Mouse (Mus musculus): ENCODE data around the gene Padi6.

Padi6 gene

DNA sequence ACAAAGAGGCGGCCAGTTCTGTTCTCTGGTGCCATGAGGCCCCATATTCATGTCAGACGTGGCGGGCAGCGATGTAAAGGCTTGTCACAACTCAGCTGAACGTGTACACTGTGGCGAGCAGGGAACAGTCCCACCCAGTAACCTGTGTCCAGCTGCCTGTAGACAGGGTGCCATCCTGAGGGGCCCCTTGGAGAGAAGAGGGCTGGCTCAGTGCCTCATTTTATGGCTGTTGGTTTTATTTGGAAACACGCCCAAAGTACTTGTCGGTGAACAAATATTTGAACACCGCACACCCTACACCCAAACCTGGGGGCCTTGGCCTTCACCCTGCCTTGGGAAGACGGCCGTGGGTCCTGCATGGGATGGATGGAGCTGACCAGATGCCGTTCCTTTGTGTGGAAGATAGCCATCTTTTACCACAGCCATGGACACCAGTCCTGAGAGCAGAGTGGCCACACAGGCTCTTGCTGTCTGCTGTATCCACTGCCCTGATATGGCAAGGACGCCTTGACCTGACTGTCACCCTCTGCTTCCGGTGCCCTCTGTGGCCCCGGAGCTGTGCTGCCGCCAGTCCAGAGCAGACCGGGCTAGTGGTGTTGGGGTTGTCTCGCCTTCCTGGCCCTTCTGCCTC lies 34.0 kb downstream of the Padi6 start:
- no peak for DNase-seq (ENCODE audit: extremely low spot score)

GRCm38 (mm10) chr4:140707615-140708014 lies 34.8 kb downstream of the Padi6 start:
- DNase-seq (ENCODE audit: extremely low spot score), result no peak

DNA sequence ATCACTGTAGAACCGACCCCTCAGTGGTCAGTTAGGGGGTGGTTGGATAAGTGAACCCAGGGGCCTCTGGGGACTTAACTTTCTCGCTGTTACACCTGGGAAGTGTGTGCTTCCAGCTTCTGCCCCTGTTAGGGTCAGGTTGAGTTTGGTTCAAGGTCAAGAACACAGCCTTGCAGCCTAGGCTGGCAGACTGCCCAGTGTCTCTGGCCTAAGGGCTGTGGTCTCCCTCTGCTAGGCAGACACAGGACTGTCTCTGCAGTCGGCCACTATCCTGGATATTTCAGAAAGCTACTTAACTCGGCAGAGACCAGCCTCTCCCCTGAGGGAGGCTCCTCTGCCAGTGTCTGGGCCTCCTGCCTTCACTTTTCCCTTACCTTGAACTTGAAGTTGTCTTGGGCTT lies 38.3 kb downstream of the Padi6 start:
- no peak for DNase-seq (ENCODE audit: extremely low spot score)

- no peak for DNase-seq (ENCODE audit: extremely low spot score)
Observed at GRCm38 (mm10) chr4:140703636-140704035, 38.8 kb downstream of the Padi6 start.

DNA sequence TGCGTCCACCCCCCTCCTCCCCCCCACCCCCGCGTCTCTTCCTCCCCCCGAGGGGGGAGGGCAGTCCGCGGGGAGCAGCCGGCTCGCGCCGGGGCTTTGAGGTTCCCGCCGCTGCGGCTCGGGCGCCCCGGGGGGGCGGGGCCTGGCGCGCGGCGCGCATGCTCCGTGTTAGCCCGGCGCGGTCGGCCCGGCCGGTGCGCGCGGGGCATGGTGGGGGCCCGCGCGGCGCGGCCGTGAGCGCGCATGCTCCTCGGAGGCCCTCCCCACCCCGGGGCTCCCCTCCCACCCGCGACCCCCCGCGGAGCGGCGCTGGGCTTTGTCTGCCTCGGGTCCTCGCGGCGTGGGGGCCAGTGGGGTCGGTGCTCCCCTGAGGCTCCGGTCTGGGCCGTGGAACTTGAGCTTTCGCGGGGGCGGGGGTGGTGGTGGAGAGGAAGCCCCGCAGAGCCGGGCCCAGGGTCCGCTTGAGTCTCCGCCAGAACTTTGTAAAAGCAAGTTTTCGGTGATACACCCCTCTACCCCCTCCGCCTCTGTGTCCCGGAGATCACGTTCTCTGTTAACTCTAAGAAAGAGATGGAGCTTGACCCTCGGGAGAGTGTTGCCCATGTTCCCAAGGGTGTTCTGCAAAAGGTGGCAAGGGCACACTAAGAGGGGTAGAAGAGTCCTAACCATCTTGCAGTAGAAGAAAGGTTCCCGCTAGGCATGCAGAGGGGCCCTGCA lies 39.7 kb downstream of the Padi6 start:
- peak; percentile 85 for DNase-seq (ENCODE audit: extremely low spot score)

DNA sequence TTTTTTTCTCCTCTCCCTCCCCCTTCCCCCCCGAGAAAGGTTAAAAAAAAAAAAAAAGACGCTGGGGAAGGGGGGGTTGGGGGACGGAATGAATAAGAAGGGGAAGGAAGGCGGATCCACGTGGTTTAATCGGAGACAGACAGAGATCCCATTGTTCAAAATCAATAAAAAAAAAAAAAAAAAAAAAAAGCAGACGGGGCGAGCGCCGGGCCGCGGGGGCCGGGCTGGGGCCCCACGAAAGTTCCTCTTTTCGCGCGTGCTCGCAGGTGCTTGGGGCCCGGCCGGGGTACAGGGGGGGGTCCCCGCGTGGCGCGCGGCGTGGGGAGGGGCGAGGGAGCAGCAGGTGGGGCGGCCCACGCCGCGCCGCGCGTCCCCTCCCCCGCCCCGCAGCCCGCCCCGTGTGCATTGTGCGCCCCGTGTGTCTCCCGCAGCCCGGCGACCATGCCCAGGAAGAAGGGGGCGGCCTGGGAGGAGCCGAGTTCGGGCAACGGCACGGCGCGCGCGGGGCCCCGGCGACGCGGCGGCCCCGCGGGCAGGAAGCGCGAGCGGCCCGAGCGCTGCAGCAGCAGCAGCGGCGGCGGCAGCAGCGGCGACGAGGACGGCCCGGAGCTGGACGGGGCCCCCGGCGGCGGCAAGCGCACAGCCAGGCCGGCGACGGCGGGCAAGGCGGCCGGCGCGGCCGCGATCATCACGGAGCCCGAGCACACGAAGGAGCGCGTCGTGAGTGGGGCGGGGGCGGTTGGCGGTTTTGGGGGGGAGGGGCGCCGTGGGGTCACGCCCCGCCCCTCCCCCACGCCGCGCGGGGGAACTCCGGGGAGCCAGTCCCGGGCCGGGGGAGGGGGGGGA lies 40.5 kb downstream of the Padi6 start:
- DNase-seq (ENCODE audit: extremely low spot score), result peak; percentile 50

- DNase-seq (ENCODE audit: extremely low spot score), result peak; percentile 87
Observed at GRCm38 (mm10) chr4:140701049-140701715, 41.3 kb downstream of the Padi6 start.

GRCm38 (mm10) chr4:140700269-140701018 lies 42.0 kb downstream of the Padi6 start, which contains the start of gene Rcc2:
Rcc2 (plus strand) TSS chr4:140700541.
- DNase-seq (ENCODE audit: extremely low spot score), result peak; percentile 44

DNA sequence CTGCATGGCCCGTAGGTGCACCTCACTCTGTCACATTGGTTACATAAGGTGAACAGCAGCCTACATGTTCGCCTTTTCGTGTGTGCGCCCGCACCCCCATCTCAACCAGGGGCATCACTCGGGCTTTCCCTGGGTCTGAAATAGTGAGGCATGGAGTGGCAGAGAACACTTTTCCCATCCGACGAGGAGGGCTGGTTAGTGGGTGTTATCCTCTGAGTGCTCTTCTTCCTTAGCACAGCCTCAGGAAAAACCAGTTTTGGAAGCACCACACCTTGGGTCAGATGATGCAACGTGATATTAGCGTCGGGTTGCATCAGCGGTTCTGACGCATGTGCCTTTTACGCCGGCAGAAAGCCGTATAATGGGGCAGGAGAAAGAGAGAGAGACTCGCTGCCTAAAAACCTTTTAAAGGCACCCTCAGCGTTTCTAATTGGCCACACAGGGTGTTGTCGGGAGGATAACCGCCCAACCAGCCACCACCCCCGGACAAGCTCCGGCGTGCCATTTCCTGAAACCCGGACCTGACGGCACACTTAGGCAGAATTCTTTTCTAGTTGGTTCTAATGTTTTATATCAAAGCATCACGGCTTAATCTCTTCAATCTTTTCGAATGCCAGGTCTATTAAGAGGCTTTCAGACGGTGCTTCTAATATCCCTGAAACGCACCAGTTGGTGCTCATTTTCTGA lies 42.9 kb downstream of the Padi6 start:
- peak; percentile 52 for DNase-seq (ENCODE audit: extremely low spot score)

- DNase-seq (ENCODE audit: extremely low spot score), result no peak
Observed at GRCm38 (mm10) chr4:140695675-140696585, 46.5 kb downstream of the Padi6 start.

- no peak for DNase-seq (ENCODE audit: extremely low spot score)
Observed at GRCm38 (mm10) chr4:140695146-140695545, 47.3 kb downstream of the Padi6 start.

DNA sequence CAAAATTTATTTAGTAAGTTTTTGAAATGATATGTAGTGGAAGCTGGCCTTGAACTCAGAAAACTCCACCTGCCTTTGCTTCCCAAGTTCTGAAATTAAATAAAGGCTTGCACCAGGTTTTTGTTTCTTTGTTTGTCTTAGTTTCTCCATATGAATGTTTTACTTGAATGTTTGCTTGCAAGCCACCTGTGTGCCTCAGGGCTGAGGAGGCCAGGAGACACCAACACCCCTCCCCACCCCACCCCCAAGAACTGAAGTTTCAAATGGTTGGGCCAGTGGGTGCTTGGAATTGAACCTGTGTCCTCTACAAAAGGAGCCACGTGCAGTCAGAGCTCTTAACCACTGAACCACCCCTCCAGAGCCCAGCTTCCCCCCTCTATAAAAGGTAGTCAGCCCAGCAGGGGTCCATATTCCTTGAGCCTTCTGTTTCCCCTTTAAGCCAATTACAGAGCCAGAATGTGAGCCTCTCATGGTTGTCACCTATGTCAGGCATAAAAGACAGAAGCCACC lies 47.8 kb downstream of the Padi6 start:
- DNase-seq (ENCODE audit: extremely low spot score), result no peak

GRCm38 (mm10) chr4:140693513-140693912 lies 48.9 kb downstream of the Padi6 start:
- DNase-seq (ENCODE audit: extremely low spot score), result no peak

GRCm38 (mm10) chr4:140691481-140691880 lies 51.0 kb downstream of the Padi6 start:
- no peak for DNase-seq (ENCODE audit: extremely low spot score)

- DNase-seq (ENCODE audit: extremely low spot score), result no peak
Observed at GRCm38 (mm10) chr4:140689873-140690655, 52.4 kb downstream of the Padi6 start.

- no peak for DNase-seq (ENCODE audit: extremely low spot score)
Observed at GRCm38 (mm10) chr4:140688826-140689425, 53.5 kb downstream of the Padi6 start.

DNA sequence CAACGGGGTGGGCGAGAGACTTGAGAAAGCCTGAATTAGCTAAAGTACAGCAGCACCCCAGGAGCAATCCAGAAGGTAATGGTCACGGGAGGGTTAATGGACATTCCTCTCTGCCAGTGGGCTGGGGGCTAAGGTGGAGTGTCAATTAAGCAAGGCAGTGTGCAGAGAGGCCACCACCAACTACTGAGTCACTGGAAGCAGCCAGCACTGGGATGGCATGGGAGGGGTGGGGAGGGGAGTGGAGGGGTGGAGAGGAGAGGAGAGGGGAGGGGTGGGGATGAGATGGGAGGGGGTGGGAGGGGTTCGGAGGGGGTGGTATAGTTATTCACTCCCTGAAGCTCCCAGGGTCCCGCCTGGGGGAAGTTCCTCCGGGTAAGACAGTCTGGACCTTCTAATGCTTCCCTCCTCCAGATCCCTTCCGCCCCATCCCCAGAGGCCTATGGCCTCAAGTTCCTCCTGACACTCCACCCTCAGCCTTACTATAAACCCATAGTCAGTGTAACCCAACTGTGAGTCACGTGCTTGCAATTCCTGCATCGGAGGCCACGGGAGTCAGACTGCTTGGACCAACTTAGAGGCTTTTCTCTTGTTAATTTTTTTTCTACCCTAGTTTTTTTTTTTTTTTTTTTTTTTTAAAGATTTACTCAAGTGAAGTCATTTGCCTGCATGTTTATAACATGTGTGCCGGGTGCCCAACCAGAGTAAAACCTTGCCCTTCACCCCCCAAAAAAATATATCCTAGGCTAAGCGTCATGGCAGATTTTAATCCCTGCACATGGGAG lies 54.2 kb downstream of the Padi6 start:
- DNase-seq (ENCODE audit: extremely low spot score), result no peak

All from embryo, embryonic 9.5 days (tissue).